Mouse (Mus musculus) natural killer cell, adult 2 months (primary cell): ENCODE data around the gene Dydc2.

ENCODE experiments used
- DNase-seq, 2 experiments: peaks; one replicate each; pipeline ENCODE4 v3.0.0; 2022; ENCODE audit warnings: low spot score in 2 of 2

Gene Dydc2

DNA sequence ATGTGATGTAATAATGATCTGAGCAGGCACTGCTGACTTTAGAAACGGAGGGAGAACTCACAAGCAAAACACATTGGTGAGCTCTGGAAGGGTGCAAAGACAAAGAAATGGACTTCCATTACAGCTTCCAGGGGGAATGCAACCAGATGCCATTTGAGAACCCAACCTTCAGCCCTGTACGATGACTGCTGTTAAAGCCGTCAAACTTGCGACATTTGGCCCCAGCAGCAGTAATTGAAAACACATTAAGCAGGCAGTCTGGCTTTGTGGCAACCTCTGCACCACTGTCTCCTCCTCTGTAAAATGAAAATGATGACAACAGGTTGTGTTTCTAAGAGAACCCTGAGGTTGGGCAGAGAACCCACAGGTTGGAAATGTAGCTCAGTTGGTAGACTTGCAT lies 68.2 kb downstream of the Dydc2 start:
- DNase-seq = no peak

GRCm38 (mm10) chr14:40999904-41000645 lies 68.9 kb downstream of the Dydc2 start:
- DNase-seq = peak; percentile 3 to 85
